Mouse (Mus musculus) cortical plate, adult 2 months (tissue): ENCODE results near the gene Nudt6. TPM values are rescaled to one million over a fixed set of nuclear protein-coding genes. Genes with fewer than 3 reads are reported as not detected.

Source experiments
- H3K27ac ChIP-seq: fragments of 200-500 bp; 2 replicates; pipeline ENCODE4 v1.5.1; 2012; ENCODE audit warnings: low read length, control low read depth, inconsistent platforms; ENCODE audit not compliant: insufficient read depth
- H3K4me1 ChIP-seq: fragments of 200-500 bp; 2 replicates; pipeline ENCODE4 v1.6.1; 2011; ENCODE audit warnings: low read length; ENCODE audit not compliant: control insufficient read depth, insufficient read depth
- H3K4me3 ChIP-seq: fragments of 200-500 bp; 2 replicates; pipeline ENCODE4 v1.5.1; 2011; ENCODE audit warnings: mild to moderate bottlenecking, low read length, control low read depth; ENCODE audit not compliant: insufficient read depth
- CTCF ChIP-seq: fragments of 200-500 bp; IDR thresholded peaks from 2 replicates; pipeline ENCODE4 v1.5.1; 2011; ENCODE audit warnings: mild to moderate bottlenecking, control low read depth, low read length; ENCODE audit not compliant: insufficient read depth; ENCODE audit errors: extremely low read depth
- POLR2A ChIP-seq: fragments of 200-500 bp; IDR thresholded peaks from 2 replicates; pipeline ENCODE4 v1.6.1; 2011; ENCODE audit warnings: mild to moderate bottlenecking, low read length, control low read depth; ENCODE audit not compliant: insufficient read depth; ENCODE audit errors: extremely low read depth
- polyA plus RNA-seq: library from polyadenylated mRNA; depleted of rRNA; stranded (reverse); fragments of >200 nt; gene quantifications from 2 replicates; pipeline ENCODE4 v1.2.3, GENCODE M21; 2012

The Nudt6 gene
- polyA plus RNA-seq, 1 experiment = 10.8 TPM

- Histone ChIP-seq H3K27ac (no peak overlapping the region), H3K4me3 (no peak overlapping the region), H3K4me1 (no peaks in the 10 kb centered on the region)
- no peak for TF ChIP-seq POLR2A
- TF ChIP-seq CTCF = no peak
Observed at GRCm38 (mm10) chr3:37396930-37397608, 22.9 kb downstream of the Nudt6 start.

DNA sequence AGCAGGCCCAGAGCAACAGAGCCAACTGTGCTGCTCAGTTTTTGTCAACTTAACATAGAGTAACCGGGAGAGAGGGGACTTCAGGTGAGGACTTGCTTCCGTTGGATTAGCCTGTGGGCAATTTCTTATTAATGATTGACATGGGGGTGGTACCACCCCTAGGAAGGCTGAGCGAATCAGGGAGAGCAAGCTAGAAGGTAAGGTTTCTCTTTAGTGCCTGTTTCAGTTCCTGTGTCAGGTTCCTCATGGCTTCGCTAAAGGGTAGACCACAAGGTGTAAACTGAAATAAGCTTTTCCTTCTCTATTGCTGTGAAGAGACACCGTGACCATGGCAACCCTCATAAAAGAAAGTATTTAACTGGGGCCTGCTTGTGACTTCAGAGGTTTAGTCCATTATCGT is 32.7 kb downstream of the Nudt6 start:
- TF ChIP-seq POLR2A (no peak), CTCF (no peak)
- Histone ChIP-seq H3K27ac (no peak overlapping the region), H3K4me3 (no peak overlapping the region), H3K4me1 (no peaks in the 10 kb centered on the region)

- no peaks in the 10 kb centered on the region for H3K4me1 ChIP-seq
- TF ChIP-seq CTCF (no peak), POLR2A (no peak)
- no peak overlapping the region for H3K4me3 ChIP-seq
- no peak overlapping the region for H3K27ac ChIP-seq
Observed at GRCm38 (mm10) chr3:37383096-37383765, 36.8 kb downstream of the Nudt6 start.

- TF ChIP-seq CTCF = no peak
- H3K4me3 ChIP-seq = no peak overlapping the region
- no peak overlapping the region for H3K27ac ChIP-seq
- no peaks in the 10 kb centered on the region for H3K4me1 ChIP-seq
Observed at GRCm38 (mm10) chr3:37381457-37381856, 38.6 kb downstream of the Nudt6 start.

DNA sequence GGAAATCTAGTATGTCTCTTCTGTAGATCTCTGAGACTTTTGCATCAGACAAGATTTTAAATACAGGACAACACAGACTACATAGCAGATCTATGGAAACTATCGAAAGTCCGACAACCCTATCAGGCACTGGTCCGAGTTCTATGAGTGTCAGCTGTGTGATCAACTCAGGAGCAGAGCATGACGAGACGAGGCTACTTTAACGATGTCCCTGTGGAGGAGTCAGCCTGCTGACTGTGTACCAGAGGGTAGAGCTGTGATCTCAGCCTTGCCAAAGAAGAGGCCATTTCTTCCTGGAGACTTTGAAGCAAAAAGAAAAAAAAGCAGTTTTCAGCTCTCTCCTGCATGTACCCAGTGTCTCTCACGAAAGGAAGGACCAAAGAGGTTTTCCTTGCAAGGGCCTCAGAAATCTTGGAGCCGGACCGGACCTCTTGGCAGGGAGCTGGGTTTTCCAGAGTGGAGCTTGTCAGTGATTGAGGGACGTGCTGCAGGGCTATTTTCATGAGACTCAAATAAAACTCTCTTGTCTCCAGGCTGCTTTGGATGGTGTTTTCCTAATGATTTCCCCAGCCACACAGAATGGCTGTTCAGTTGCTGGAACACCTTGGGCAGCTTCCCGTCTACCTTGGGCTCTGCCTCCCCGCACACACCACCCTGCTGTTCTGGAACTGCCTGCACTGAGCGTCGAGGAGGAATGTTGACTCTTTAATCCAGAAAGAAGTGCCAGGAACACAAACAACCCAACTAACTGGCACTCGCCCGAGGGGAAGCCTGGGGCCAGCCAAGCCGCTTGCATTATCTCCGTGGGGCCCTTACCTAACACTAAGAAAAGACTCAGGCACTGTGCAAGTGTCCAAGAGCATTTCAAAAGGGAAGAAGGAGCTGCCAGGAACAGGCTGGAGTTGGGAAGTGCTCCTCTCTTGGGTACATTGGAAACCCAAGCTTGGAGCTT is 39.8 kb downstream of the Nudt6 start:
- no peak for TF ChIP-seq CTCF
- TF ChIP-seq POLR2A = no peak
- H3K4me3 ChIP-seq = no peak overlapping the region
- H3K27ac ChIP-seq = no peak overlapping the region
- H3K4me1 ChIP-seq = no peaks in the 10 kb centered on the region

DNA sequence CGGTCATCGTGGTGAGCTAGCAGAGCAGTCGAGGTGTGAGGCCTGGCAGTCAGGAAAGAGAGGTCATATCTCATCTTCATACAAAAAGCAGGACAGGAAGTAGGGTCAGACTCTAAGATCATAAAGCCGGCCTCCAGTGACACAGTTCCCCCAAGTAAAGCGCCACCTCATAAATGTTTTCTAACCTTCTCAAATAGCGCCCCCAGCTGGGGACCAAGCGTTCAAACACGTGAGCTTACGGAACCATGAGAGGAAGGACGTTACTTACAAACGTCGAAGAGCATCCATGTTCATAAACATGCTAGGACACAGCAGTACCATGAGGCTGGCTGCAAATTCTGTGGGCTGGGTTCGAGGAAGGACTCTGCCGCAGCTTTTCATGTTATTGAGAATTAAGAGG is 40.8 kb downstream of the Nudt6 start:
- H3K27ac ChIP-seq = no peak overlapping the region
- no peak overlapping the region for H3K4me3 ChIP-seq
- no peaks in the 10 kb centered on the region for H3K4me1 ChIP-seq
- TF ChIP-seq POLR2A (no peak), CTCF (no peak)

DNA sequence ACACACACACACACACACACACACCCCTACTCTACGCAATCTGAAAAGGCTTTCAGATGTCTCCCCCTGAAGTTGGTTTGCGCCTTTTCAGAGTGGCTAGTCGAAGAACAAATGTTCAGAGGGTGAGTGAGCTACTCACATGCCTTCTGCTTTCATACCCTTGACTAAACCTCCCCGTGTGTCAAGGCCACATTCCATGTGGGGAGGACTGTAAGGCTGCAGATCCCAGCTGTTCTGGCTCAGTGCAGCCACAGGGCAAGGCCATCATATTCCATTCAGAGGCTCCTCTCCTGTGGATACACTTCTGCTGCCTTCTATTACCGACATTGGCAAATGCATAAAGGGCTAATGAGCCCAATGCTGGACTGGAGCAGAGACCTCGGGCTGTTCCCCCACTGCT is 41.6 kb downstream of the Nudt6 start:
- Histone ChIP-seq H3K4me1 (no peaks in the 10 kb centered on the region), H3K27ac (no peak overlapping the region), H3K4me3 (no peak overlapping the region)
- TF ChIP-seq POLR2A = no peak
- no peak for TF ChIP-seq CTCF

- no peak for TF ChIP-seq CTCF
- no peak for TF ChIP-seq POLR2A
- Histone ChIP-seq H3K4me3 (no peak overlapping the region), H3K4me1 (no peaks in the 10 kb centered on the region)
Observed at GRCm38 (mm10) chr3:37377926-37378325, 42.1 kb downstream of the Nudt6 start.

GRCm38 (mm10) chr3:37373712-37374111 is 46.3 kb downstream of the Nudt6 start:
- TF ChIP-seq POLR2A = no peak
- TF ChIP-seq CTCF = no peak
- Histone ChIP-seq H3K4me1 (no peaks in the 10 kb centered on the region), H3K4me3 (no peak overlapping the region), H3K27ac (no peak overlapping the region)

More at GRCm38 (mm10) chr3:37377926-37378325, 42.1 kb downstream of the Nudt6 start:
- H3K27ac ChIP-seq = no peak overlapping the region
